Mouse (Mus musculus): ENCODE results near the gene Zfp316. TPM values are rescaled to one million over a fixed set of nuclear protein-coding genes. Genes with fewer than 3 reads are reported as not detected.

The Zfp316 gene
- total and polyA plus RNA-seq, 3 experiments, result 3.6 to 5.4 (median 4.5) TPM

DNA sequence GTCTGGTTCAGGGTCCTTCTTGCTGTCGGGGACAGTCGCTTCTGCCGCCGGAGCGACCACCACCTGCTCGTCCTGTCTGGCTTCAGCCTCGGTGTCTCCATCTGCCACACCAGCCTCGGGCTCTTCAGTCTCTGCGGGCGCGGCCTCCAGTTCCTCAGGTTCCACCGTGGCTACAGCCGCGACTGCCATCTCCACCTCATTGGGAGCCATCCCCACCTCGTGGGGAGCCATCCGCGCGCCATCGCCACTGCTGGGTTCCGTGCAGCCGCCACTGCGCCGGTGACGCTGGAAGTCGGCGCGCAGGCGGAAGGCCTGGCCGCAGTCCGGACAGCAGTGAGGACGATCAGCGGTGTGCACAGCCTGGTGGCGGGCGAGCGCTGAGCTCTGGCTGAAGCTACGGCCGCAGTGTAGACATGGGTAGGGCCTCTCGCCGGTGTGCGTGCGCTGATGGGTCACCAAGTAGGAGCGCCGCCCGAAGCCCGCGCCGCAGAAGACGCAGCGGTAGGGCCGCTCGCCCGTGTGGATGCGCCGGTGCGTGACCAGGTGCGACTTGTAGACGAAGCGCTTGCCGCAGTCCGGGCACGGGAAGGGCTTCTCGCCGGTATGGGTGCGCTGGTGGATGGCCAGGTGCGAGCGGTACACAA is 15.2 kb downstream of the Zfp316 start:
- Histone ChIP-seq H3K36me3 (ENCODE audit: control insufficient read depth, insufficient read depth, low read length) (no peaks in the 10 kb centered on the region), H3K9ac (ENCODE audit: low read depth, low read length) (no peak overlapping the region), H3K79me2 (replicated peaks; ENCODE audit: control insufficient read depth, insufficient read depth, low read length) (no peaks in the 10 kb centered on the region), H3K4me3 (no peak overlapping the region), H3K27me3 (ENCODE audit: control insufficient read depth, insufficient read depth, low read length) (peaks cover 10% of the 10 kb centered on the region), H3K27ac (no peak overlapping the region), H3K4me1 (ENCODE audit: control insufficient read depth, insufficient read depth, low read length) (no peaks in the 10 kb centered on the region)
- DNase-seq, result no peak
- intact Hi-C loops (cut with DNase I), result no loop called here
- 48% methylated on average over 66 of the region's 66 CpGs for WGBS
- TF ChIP-seq POLR2A (IDR thresholded peaks at IDR 0.05; ENCODE audit: insufficient read depth, low read depth, low read length) (no peak), EP300 (IDR thresholded peaks at IDR 0.05; ENCODE audit: insufficient read depth, low read depth, low read length) (no peak), CTCF (IDR thresholded peaks at IDR 0.05) (no peak)

DNA sequence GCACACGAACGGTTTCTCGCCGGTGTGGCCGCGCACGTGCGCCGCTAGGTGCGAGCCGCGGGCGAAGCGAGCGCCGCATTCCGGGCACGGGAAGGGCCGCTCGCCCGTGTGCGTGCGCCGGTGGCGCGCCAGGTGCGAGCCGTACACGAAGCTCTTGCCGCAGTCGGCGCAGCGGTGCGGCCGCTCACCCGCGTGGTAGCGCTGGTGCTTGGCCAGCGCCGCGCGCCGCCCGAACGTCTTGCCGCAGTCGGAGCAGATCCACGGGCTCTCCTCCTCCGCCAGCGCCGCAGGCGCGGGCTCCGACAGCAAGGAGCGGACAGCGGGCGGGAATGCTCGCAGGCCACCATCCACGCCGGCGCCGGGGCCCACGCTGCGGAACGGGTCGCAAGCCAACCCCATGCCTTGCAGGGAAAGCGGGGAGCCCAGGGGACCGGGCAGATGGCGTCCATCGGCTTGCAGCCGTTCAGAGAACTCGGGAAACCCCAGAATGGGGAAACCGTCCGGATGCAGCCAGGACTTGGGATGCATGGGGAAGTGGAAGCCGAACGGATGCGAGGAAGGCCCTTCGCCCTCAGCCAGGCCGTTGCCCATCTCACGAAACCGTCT is 15.8 kb downstream of the Zfp316 start:
- Histone ChIP-seq H3K4me3 (no peak overlapping the region), H3K27ac (no peak overlapping the region), H3K79me2 (replicated peaks; ENCODE audit: control insufficient read depth, insufficient read depth, low read length) (no peaks in the 10 kb centered on the region), H3K36me3 (ENCODE audit: control insufficient read depth, insufficient read depth, low read length) (no peaks in the 10 kb centered on the region), H3K9ac (ENCODE audit: low read depth, low read length) (no peak overlapping the region), H3K4me1 (ENCODE audit: control insufficient read depth, insufficient read depth, low read length) (no peaks in the 10 kb centered on the region), H3K27me3 (ENCODE audit: control insufficient read depth, insufficient read depth, low read length) (peaks cover 10% of the 10 kb centered on the region)
- no peak for DNase-seq
- TF ChIP-seq CTCF (IDR thresholded peaks at IDR 0.05), result no peak
- TF ChIP-seq POLR2A (IDR thresholded peaks at IDR 0.05; ENCODE audit: insufficient read depth, low read depth, low read length), result no peak
- no peak for TF ChIP-seq EP300 (IDR thresholded peaks at IDR 0.05; ENCODE audit: insufficient read depth, low read depth, low read length)
- WGBS, result 28% methylated on average over 81 of the region's 81 CpGs
- intact Hi-C loops (cut with DNase I), result no loop called here

DNA sequence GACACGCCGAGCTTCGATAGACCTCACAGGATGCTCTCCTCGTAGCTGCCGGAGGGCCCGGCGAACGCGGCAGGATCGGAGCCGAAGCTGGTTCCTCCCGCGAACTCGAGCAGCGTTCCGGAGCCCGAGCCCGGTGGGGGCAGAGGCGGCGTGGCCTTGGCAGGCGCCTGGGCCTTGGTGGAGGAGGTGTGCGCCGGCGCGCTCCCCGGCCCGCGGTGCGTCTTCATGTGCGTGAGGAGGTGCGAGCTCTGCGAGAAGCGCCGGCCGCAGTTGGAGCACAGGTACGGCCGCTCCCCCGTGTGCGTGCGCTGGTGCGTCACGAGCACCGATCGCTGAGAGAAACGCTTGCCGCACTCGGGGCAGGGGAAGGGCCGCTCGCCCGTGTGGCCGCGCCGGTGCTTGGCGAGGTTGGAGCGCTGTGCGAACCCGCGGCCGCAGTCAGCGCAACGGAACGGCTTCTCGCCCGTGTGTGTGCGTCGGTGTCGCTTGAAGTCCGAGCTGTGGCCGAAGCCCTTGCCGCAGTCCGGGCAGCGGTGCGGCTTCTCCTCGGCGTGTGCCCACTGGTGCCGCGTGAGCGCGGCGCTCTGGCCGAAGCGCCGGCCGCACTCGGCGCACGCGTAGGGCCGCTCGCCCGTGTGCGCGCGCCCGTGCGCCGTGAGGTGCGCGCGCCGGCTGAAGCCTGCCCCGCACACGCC is 16.5 kb downstream of the Zfp316 start:
- DNase-seq, result no peak
- peaks cover 10% of the 10 kb centered on the region for H3K27me3 ChIP-seq (ENCODE audit: control insufficient read depth, insufficient read depth, low read length)
- no peaks in the 10 kb centered on the region for H3K4me1 ChIP-seq (ENCODE audit: control insufficient read depth, insufficient read depth, low read length)
- 24% methylated on average over 102 of the region's 103 CpGs for WGBS
- no peak overlapping the region for H3K4me3 ChIP-seq
- H3K27ac ChIP-seq, result no peak overlapping the region
- TF ChIP-seq CTCF (IDR thresholded peaks at IDR 0.05), result no peak
- no peaks in the 10 kb centered on the region for H3K36me3 ChIP-seq (ENCODE audit: control insufficient read depth, insufficient read depth, low read length)
- no peaks in the 10 kb centered on the region for H3K79me2 ChIP-seq (replicated peaks; ENCODE audit: control insufficient read depth, insufficient read depth, low read length)
- H3K9ac ChIP-seq (ENCODE audit: low read depth, low read length), result no peak overlapping the region
- intact Hi-C loops (cut with DNase I), result no loop called here

DNA sequence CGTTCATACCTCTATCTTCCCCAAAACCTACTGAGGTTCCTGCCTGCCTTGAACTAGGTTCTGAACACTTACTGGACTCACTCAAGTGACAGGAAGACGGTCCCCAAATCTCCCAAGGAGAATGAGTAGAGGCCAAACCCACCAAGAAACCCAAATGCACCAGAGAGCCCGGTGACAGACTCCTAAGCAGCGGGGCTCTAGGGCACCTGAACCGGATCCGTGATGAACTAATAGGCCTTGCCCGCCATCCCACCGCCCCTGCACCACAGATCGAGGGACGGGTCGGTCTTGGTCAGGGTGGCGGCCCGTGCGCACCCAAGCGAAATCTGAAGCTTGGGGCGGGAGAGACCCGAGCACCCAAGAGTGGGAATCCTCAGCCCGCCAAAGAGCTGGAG is 17.0 kb downstream of the Zfp316 start:
- intact Hi-C loops (cut with DNase I), result no loop called here
- 57% methylated on average over 18 of the region's 18 CpGs for WGBS
- H3K27ac ChIP-seq, result no peak overlapping the region

DNA sequence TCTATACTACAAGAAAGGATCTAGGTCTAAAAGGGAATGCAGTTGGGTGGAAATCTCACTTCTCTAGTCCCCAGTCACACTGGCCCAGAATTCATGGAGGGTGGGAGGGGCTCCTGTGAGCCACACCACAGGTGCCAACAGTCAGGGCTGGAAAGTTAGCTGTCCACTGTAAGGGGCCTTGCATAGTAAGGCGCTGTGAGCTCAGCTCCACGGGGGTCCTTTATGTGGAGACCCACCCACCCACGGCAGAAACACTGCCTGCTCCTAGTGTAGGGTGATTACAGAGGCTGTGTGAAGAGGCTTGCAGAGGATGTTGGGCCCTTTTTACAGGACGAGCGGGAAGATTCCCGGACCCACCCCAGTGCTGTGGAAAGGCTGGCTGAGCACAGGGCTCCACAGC is 17.8 kb downstream of the Zfp316 start:
- Histone ChIP-seq H3K27me3 (ENCODE audit: control insufficient read depth, insufficient read depth, low read length) (peaks cover 10% of the 10 kb centered on the region), H3K9ac (ENCODE audit: low read depth, low read length) (no peak overlapping the region), H3K79me2 (replicated peaks; ENCODE audit: control insufficient read depth, insufficient read depth, low read length) (no peaks in the 10 kb centered on the region), H3K4me3 (no peak overlapping the region), H3K27ac (no peak overlapping the region), H3K4me1 (ENCODE audit: control insufficient read depth, insufficient read depth, low read length) (no peaks in the 10 kb centered on the region), H3K36me3 (ENCODE audit: control insufficient read depth, insufficient read depth, low read length) (no peaks in the 10 kb centered on the region)
- no peak for TF ChIP-seq EP300 (IDR thresholded peaks at IDR 0.05; ENCODE audit: insufficient read depth, low read depth, low read length)
- no peak for TF ChIP-seq POLR2A (IDR thresholded peaks at IDR 0.05; ENCODE audit: insufficient read depth, low read depth, low read length)
- no peak for TF ChIP-seq CTCF (IDR thresholded peaks at IDR 0.05)
- DNase-seq, result no peak
- WGBS, result 63% methylated on average over 6 of the region's 6 CpGs
- intact Hi-C loops (cut with DNase I), result no loop called here

More for the DNA sequence above, 17.0 kb downstream of the Zfp316 start:
- DNase-seq, result no peak
- no peaks in the 10 kb centered on the region for H3K4me1 ChIP-seq (ENCODE audit: control insufficient read depth, insufficient read depth, low read length)
- no peak overlapping the region for H3K9ac ChIP-seq (ENCODE audit: low read depth, low read length)
- no peak for TF ChIP-seq CTCF (IDR thresholded peaks at IDR 0.05)
- TF ChIP-seq EP300 (IDR thresholded peaks at IDR 0.05; ENCODE audit: insufficient read depth, low read depth, low read length), result no peak
- no peak for TF ChIP-seq POLR2A (IDR thresholded peaks at IDR 0.05; ENCODE audit: insufficient read depth, low read depth, low read length)
- H3K79me2 ChIP-seq (replicated peaks; ENCODE audit: control insufficient read depth, insufficient read depth, low read length), result no peaks in the 10 kb centered on the region
- peaks cover 10% of the 10 kb centered on the region for H3K27me3 ChIP-seq (ENCODE audit: control insufficient read depth, insufficient read depth, low read length)
- no peaks in the 10 kb centered on the region for H3K36me3 ChIP-seq (ENCODE audit: control insufficient read depth, insufficient read depth, low read length)
- H3K4me3 ChIP-seq, result no peak overlapping the region

DNA sequence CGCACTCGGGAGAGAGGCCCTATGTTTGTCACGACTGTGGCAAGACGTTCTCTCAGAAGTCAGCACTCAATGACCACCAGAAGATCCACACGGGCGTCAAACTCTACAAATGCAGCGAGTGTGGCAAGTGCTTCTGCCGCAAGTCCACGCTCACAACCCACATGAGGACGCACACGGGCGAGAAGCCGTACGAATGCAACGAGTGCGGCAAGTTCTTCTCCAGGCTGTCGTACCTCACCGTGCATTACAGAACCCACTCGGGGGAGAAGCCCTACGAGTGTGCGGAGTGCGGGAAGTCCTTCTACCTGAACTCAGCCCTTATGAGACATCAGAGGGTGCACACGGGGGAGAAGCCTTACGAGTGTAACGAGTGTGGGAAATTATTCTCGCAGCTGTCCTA is 24.9 kb downstream of the Zfp316 start:
- TF ChIP-seq EP300 (IDR thresholded peaks at IDR 0.05; ENCODE audit: insufficient read depth, low read depth, low read length), result no peak
- TF ChIP-seq CTCF (IDR thresholded peaks at IDR 0.05), result no peak
- no peak for TF ChIP-seq POLR2A (IDR thresholded peaks at IDR 0.05; ENCODE audit: insufficient read depth, low read depth, low read length)
- no peak overlapping the region for H3K27ac ChIP-seq
- H3K36me3 ChIP-seq (ENCODE audit: control insufficient read depth, insufficient read depth, low read length), result no peaks in the 10 kb centered on the region
- no peaks in the 10 kb centered on the region for H3K79me2 ChIP-seq (replicated peaks; ENCODE audit: control insufficient read depth, insufficient read depth, low read length)
- no peak overlapping the region for H3K9ac ChIP-seq (ENCODE audit: low read depth, low read length)
- H3K4me3 ChIP-seq, result no peak overlapping the region
- H3K27me3 ChIP-seq (ENCODE audit: control insufficient read depth, insufficient read depth, low read length), result no peaks in the 10 kb centered on the region
- 97% methylated on average over 26 of the region's 26 CpGs for WGBS
- no peak for DNase-seq
- intact Hi-C loops (cut with DNase I), result no loop called here
- H3K4me1 ChIP-seq (ENCODE audit: control insufficient read depth, insufficient read depth, low read length), result no peaks in the 10 kb centered on the region
